Mouse (Mus musculus): ENCODE data around the gene Metrnl.

GRCm38 (mm10) chr11:121653631-121654030 is 47.7 kb upstream of the Metrnl start:
- TF ChIP-seq CTCF (IDR thresholded peaks at IDR 0.05) = no peak
- TF ChIP-seq EP300 (IDR thresholded peaks at IDR 0.05; ENCODE audit: insufficient read depth, low read depth, low read length) = no peak
